Mouse (Mus musculus) cerebellum, adult 2 months (tissue): ENCODE results near the gene Znrf4.

Experiments used
- CTCF ChIP-seq: fragments of 200-500 bp; IDR thresholded peaks from 2 replicates; pipeline ENCODE4 v1.5.1; 2011; ENCODE audit warnings: low read depth, mild to moderate bottlenecking, control low read depth, low read length, moderate library complexity, borderline replicate concordance; ENCODE audit not compliant: insufficient read depth
- POLR2A ChIP-seq: fragments of 200-500 bp; IDR thresholded peaks from 2 replicates; pipeline ENCODE4 v1.6.1; 2011; ENCODE audit warnings: low read length, control low read depth, borderline replicate concordance; ENCODE audit not compliant: insufficient read depth

- TF ChIP-seq CTCF, result no peak
- TF ChIP-seq POLR2A, result no peak
Observed at GRCm38 (mm10) chr17:56512310-56512709, at the start of gene Znrf4.
